Mouse (Mus musculus) adrenal gland, adult 18-20 months (tissue): ENCODE measurements around the gene Psip1. TPM values are rescaled to one million over a fixed set of nuclear protein-coding genes. Genes with fewer than 3 reads are reported as not detected.
"Not testable (repeated sequence)": the region's sequence is repeated elsewhere in the genome, so short reads cannot be mapped to it uniquely, and the experiment has no call there.

ENCODE experiments used
- DNase-seq, 2 experiments: peaks; one replicate each; pipeline ENCODE4 v3.0.0; 2021 to 2022; ENCODE audit warnings: low spot score in 2 of 2
- long read RNA-seq, 2 experiments: library from polyadenylated mRNA; stranded (forward); transcript quantifications; one replicate each; pipeline ENCODE4 v2.0.0; 2021
- total RNA-seq, 2 experiments: library from RNA; stranded (reverse); gene quantifications; 1 replicate in 1 of 2; 2 replicates in 1 of 2; pipeline ENCODE4 v1.2.3; 2021

Gene Psip1
- total RNA-seq: 10 to 100 TPM; 36.2 to 42.0 TPM
- long read RNA-seq, experiment 1, transcript Psip1-201 (16 exons, 3,251 nt): major isoform, 20 of 32 reads
- long read RNA-seq, experiment 1, partial matches to known transcripts: 7 of 32 reads
- long read RNA-seq, experiment 1, other reads (novel, unspliced or antisense): 3 of 32 reads
- long read RNA-seq, experiment 2, transcript Psip1-201 (16 exons, 3,251 nt): major isoform, 42 of 102 reads
- long read RNA-seq, experiment 2, transcript Psip1-203 (11 exons, 1,898 nt): minor isoform, 15 of 102 reads
- long read RNA-seq, experiment 2, partial matches to known transcripts: 34 of 102 reads
- long read RNA-seq, experiment 2, other reads (novel, unspliced or antisense): 9 of 102 reads

- DNase-seq: peak; percentile 89 to 90
Observed at GRCm38 (mm10) chr4:83486117-83486901, at the start of gene Psip1. Gene Psip1 (minus strand): TSS chr4:83486459.

- no peak for DNase-seq
Observed at GRCm38 (mm10) chr4:83534024-83534423, 47.8 kb upstream of the Psip1 start.

DNA sequence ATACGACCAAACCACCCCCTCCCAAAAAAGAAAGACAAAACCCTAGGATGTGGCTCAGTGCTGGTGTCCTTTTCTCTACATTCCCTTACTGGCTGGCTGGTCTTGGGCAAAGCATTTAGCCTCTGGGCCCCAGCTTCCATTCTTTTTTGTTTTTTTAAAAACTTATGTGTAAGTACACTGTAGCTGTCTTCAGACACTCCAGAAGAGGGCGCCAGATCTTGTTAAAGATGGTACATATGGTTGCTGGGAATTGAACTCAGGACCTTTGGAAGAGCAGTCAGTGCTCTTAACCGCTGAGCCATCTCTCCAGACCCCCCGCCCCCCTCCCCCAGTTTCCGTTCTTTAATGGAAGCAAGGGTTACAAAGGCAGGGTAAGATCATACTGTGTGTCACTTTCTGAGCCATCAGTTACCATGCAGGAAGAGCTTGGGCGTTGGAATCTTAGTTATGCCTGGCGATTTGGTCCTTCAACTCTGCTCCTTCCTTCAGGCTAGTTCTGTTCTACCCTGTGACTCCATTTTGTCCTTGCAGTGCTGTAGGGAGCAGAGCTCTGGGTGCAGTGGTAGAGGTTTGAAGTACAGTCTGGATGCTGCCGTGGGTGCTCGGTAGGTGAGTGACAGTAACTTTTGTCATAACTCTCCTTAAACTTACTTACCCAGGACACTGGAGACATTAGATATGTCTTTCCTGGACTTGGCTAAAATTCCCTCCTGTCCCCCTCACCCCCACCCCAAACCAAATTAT lies 47.1 kb upstream of the Psip1 start:
- DNase-seq: no peak

GRCm38 (mm10) chr4:83530060-83530459 lies 43.8 kb upstream of the Psip1 start:
- DNase-seq: not testable (repeated sequence)

- peak in 1 of 2 experiments; percentile 17 for DNase-seq
Observed at GRCm38 (mm10) chr4:83527921-83528320, 41.7 kb upstream of the Psip1 start.

GRCm38 (mm10) chr4:83526988-83527334 lies 40.7 kb upstream of the Psip1 start:
- no peak for DNase-seq

DNA sequence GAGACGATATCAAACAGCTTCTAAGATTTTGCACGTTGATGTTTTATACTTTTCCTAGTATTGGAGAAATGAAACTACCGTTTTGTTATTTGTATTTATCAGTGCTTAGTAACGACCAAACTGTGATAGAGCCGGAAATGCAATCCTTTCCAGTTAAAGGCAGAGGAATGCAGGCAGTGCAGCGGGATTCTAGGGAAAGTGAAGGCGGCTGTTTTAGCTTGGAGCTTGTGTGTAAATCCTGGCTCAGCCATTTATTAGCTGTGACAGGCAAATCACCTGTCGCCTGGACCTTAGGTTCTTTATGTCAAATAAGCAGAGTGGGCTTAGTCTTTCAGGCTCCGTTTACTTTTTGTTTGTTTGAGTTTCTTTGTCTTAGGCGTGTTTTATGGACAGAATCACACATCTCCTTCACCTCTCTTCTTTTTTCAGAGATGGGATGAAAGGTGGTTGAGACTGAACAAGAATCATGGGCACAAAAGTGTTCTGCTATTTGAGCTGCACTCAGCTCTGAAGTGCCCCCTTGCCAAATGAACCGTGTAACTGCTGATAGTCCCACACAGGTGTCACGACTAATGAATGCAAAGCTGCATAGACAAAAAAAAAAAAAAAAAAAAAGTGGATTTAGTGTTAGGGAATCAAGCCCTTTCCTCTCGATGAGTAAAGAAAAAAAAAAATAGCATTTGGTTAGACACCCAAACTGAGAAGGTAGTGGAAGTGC lies 40.2 kb upstream of the Psip1 start:
- no peak for DNase-seq

- DNase-seq: no peak
Observed at GRCm38 (mm10) chr4:83525690-83526055, 39.4 kb upstream of the Psip1 start.

DNA sequence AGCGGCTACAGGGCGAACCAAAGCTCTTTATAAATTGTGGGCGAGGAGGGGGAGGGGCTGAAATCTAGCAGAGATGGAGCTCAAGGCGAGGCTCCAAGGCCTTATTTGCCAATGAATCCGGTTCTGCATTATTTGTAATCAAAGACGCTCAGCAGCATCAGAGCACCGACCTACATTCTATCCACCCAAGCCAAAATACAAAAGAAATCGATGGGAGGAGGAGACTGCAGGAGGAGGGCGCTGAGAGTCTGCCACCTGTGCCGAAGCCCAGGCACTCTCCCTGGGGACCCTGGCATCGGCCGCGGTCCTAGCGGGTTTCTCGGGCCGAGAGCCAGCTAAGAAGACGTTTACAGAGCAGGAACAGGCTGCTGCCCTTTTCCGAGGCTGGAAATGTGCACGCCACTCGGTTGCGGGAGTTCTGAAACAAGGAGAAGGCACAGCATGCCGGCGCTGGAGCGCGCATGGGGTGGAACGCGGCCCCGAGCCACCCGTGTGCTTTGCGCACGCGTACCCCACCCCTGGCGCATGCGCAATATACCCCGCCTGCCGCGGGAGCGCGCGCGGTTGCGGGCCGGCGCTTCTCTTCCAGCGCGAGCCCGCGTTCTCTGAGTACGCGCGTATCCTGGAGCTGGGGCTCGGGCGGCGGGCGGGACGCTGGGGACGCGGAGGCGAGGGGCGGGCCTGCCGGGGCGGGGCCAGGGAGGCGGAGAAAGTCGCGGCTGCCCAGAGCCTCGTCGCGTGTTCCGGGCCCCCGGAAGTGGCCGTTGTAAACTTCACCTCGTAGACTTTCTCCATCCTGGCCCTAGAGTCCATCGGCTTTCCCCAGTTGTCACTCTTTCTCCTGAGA lies 38.8 kb upstream of the Psip1 start, which contains the start of gene Ccdc171:
Ccdc171 (plus strand) TSS at position 703 of the 847 bp plus-strand sequence.
- DNase-seq: peak; percentile 92 to 95

GRCm38 (mm10) chr4:83524456-83524842 lies 38.2 kb upstream of the Psip1 start:
- DNase-seq: no peak

- no peak for DNase-seq
Observed at GRCm38 (mm10) chr4:83522066-83522465, 35.8 kb upstream of the Psip1 start.

DNA sequence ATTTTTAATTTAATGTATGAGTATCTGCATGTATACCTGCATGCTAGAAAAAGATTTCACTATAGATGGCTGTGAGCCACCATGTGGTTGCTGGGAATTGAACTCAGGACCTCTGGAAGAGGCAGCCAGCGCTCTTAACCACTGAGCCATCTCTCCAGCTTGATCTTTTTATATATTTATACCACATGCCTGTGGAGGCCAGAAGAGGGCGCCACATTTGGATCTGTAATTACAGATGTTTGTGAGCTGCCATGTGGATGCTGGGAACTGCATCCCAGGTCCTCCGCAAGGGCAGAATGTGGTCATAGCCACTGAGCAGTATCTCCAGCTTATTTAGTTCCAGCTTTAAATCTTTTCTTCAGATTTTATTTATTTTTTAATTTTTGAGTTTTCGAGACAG lies 34.0 kb upstream of the Psip1 start:
- DNase-seq: no peak

DNA sequence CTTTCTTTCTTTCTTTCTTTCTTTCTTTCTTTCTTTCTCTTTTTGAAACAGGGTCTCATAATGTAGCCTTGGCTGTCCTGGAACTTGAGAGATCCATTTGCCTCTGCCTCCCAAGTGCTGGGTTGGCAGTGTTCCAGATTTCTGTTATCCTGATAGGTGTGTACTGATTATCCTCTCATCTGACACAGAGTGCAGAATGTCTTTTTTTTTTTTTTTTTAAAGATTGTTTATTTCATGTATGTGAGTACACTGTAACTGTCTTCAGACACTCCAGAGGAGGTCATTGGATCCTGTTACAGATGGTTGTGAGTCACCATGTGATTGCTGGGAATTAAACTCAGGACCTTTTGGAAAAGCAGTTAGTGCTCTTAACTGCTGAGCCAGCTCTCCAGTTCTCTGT lies 33.5 kb upstream of the Psip1 start:
- DNase-seq: no peak

DNA sequence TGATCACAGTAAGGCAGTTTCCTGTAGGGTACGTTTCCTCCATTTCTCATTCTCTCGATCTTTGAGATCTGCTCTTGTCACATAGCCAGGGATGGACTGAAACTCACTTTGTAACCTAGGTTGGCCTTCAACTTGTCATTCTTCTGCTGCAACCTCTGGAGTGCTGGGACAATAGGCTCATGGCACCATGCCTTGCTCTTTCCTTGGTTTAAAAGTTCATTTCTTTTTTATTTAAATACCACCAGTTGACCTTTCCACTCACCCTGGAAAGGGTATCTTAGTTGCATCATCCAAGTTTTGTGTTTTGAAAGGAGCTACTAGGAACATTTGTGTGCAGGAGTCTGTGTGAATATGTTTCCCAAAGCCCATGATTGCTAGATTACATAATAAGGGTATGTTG lies 32.9 kb upstream of the Psip1 start:
- no peak for DNase-seq

DNA sequence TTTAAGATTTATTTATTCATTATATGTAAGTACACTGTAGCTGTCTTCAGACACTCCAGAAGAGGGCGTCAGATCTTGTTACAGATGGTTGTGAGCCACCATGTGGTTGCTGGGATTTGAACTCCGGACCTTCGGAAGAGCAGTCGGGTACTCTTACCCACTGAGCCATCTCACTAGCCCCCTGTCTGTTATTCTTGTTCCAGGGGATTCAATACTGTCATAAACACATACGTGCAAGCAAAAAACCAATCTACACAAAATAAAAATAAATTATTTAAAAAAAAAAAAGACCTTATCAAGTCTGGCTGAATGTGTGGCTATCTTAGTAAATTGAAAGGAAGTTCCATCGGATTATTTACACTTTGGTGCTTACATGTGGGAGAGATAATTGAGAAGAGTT lies 29.9 kb upstream of the Psip1 start:
- not testable (repeated sequence) for DNase-seq

GRCm38 (mm10) chr4:83514976-83515669 lies 28.9 kb upstream of the Psip1 start:
- no peak for DNase-seq

DNA sequence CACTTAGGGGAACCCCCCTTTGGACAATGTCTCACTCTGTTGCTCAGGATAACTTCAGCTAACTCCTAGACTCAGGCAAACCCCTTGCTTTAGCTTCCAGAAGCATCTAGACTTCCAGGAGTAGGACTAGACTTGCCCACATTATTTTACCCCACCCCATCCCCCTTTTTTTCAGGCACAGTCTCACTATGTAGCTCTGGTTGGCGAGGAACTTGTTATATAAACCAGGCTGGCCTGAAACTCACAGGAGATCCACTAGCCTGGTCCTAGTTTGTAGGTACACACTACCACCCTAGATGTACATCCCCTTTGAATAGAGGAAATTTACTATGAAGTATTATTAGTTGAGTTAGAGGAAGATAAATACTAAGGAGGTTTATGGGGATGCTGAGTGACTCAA lies 27.9 kb upstream of the Psip1 start:
- DNase-seq: no peak

DNA sequence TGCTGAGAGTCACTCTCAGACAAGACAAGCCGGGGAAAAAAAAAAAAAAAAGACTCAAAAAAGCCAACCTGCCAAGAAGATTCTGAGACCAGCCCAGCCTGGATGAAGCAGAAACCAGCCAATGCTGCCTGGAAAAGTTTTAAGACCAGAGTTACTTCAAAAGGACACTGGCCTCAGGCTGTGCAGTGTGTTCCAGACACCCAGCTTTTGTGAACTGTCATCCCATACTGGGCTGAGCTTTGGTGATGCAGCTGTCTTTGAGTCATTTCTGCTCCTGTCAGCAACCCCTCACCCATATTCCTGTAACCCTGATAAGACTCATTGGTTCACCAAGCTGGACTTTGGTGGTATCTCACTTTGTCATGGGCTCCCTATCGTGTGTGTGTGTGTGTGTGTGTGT lies 26.4 kb upstream of the Psip1 start:
- no peak for DNase-seq

DNA sequence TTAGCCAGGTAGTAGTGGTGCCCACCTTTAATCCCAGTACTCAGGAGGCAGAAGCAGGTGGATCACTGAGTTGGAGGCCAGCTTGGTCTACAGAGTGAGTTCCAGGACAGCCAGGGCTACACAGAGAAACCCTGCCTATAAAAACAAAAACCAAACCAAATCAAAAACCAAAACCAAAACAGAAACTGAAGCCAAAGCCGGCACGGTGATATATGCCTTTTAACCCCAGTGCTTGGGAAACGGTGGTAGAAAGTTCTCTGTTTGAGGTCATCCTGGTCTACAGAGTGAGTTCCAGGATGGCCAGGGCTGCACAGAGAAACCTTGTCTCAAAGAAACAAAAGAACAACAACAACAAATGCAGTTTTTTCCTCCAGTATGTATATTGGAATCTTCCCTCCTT lies 26.0 kb upstream of the Psip1 start:
- no peak for DNase-seq

- no peak for DNase-seq
Observed at GRCm38 (mm10) chr4:83511083-83511482, 24.8 kb upstream of the Psip1 start.
